Mouse (Mus musculus) heart, postnatal 0 days (tissue): ENCODE measurements around the gene Gpr176. TPM values are rescaled to one million over a fixed set of nuclear protein-coding genes. Genes with fewer than 3 reads are reported as not detected.

ENCODE experiments used
- ATAC-seq: fragments of 200-750 bp; cut with Nextera tagmentation; 2 replicates; pipeline ENCODE4 v1.8.0; 2017; ENCODE audit warnings: low read depth, moderate number of reproducible peaks, moderate library complexity; ENCODE audit not compliant: insufficient read depth
- DNase-seq: peaks from one replicate; pipeline ENCODE4 v3.0.0-alpha.2; 2016; ENCODE audit warnings: low spot score
- H3K27ac ChIP-seq: fragments of 300-500 bp; sonication (generic); 2 replicates; pipeline ENCODE4 v1.5.1; 2014; ENCODE audit warnings: low read depth, mild to moderate bottlenecking
- H3K27me3 ChIP-seq: fragments of 300-500 bp; sonication (generic); 2 replicates; pipeline ENCODE4 v1.6.1; 2014; ENCODE audit warnings: low read length, mixed read lengths; ENCODE audit not compliant: control insufficient read depth, insufficient read depth
- H3K36me3 ChIP-seq: fragments of 300-500 bp; sonication (generic); replicated peaks from 2 replicates; pipeline ENCODE4 v1.6.1; 2014; ENCODE audit warnings: low read length, mixed read lengths; ENCODE audit not compliant: control insufficient read depth, insufficient read depth
- H3K4me1 ChIP-seq: fragments of 300-500 bp; sonication (generic); 2 replicates; pipeline ENCODE4 v1.6.1; 2014; ENCODE audit warnings: antibody characterized with exemption; ENCODE audit not compliant: control insufficient read depth, insufficient read depth
- H3K4me2 ChIP-seq: fragments of 300-500 bp; sonication (generic); 2 replicates; pipeline ENCODE4 v1.6.1; 2014; ENCODE audit warnings: low read depth, mild to moderate bottlenecking, low read length, moderate library complexity
- H3K4me3 ChIP-seq: fragments of 300-500 bp; sonication (generic); 2 replicates; pipeline ENCODE4 v1.5.1; 2014; ENCODE audit warnings: low read depth, low read length
- H3K9ac ChIP-seq: fragments of 300-500 bp; sonication (generic); replicated peaks from 2 replicates; pipeline ENCODE4 v1.6.1; 2014; ENCODE audit warnings: low read depth, low read length, mixed read lengths
- H3K9me3 ChIP-seq: fragments of 300-500 bp; sonication (generic); replicated peaks from 2 replicates; pipeline ENCODE4 v1.6.1; 2016; ENCODE audit warnings: low read length; ENCODE audit not compliant: control insufficient read depth
- CTCF ChIP-seq: IDR thresholded peaks from 2 replicates; pipeline ENCODE4 v1.5.1; 2016; ENCODE audit warnings: antibody characterized with exemption, control low read depth, low read depth
- EP300 ChIP-seq: IDR thresholded peaks from 2 replicates; pipeline ENCODE4 v1.6.1; 2016; ENCODE audit warnings: antibody characterized with exemption, low read depth
- WGBS: fragments of 180-500 bp; shearing (Covaris S2); extraction: QIAGEN DNeasy Blood & Tissue Kit; methylation state at CpG from one replicate; pipeline ENCODE4 v1.1.7; 2014; 5-methylcytosine and 5-hydroxymethylcytosine counted together
- polyA plus RNA-seq: library from polyadenylated mRNA; unstranded; fragments of >200 nt; fragmentation: Nextera tagmentation; extraction: Ambion mirVana; gene quantifications from 2 replicates; pipeline ENCODE4 v1.2.1, GENCODE M21; 2015
- total RNA-seq: library from RNA; depleted of rRNA; stranded (reverse); fragments of >200 nt; gene quantifications from 2 replicates; pipeline ENCODE4 v1.2.3, GENCODE M21; 2014; ENCODE audit warnings: low replicate concordance; rRNA removed

Gene Gpr176
- total RNA-seq, result 0.27 and 1.2 TPM in 2 replicates
- polyA plus RNA-seq, result 0.31 and 0.40 TPM in 2 replicates

- DNase-seq (no peak), ATAC-seq (peak; percentile 33)
- peak within 1 kb of the TSS; percentile 40 for H3K9ac ChIP-seq
- H3K4me1 ChIP-seq, result peaks cover 17% of the 10 kb centered on the region
- H3K27me3 ChIP-seq, result peaks cover 45% of the 10 kb centered on the region
- peak within 1 kb of the TSS; percentile 51 for H3K4me3 ChIP-seq
- H3K36me3 ChIP-seq, result no peaks in the 10 kb centered on the region
- TF ChIP-seq CTCF (no peak), EP300 (no peak)
- no peak within 1 kb of the TSS; the same call in 1 of the 2 replicates for H3K27ac ChIP-seq
- 1% methylated on average over 51 of the region's 59 CpGs for WGBS
- no peaks in the 10 kb centered on the region for H3K9me3 ChIP-seq
- peak within 1 kb of the TSS; percentile 92 for H3K4me2 ChIP-seq
Measured at GRCm38 (mm10) chr2:118372901-118373571, at the start of gene Gpr176. Gene Gpr176 (minus strand): TSS chr2:118373419.

DNA sequence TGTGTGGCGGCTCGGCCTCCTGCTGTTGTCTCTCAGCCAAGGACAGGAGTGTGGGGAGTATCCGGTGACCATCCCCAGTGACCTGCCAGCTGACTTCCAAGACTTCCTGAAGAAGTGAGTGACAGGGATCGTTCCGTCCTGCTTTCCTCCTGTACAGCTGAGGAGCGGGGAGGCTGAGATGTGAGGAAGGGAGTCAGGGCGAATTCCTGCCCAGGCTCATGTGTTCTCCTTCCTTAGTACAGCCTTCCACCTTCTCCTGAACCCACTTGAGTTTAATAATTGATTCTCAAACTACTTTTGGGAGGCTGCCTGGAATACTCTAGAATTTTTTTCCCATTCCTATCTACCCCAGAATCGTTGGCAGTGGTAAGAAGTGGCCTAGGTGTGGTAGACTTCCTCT lies 49.2 kb upstream of the Gpr176 start:
- Histone ChIP-seq H3K4me3 (no peak overlapping the region), H3K4me2 (no peak overlapping the region), H3K27me3 (no peaks in the 10 kb centered on the region), H3K36me3 (peaks cover 51% of the 10 kb centered on the region), H3K9ac (no peak overlapping the region), H3K27ac (peak overlapping the region; percentile 51), H3K9me3 (no peaks in the 10 kb centered on the region), H3K4me1 (no peaks in the 10 kb centered on the region)
- WGBS, result 68% methylated on average over 8 of the region's 8 CpGs
- TF ChIP-seq EP300 (peak; percentile 62), CTCF (no peak)
- peak; percentile 62 for ATAC-seq
- no peak for DNase-seq

GRCm38 (mm10) chr2:118421951-118422350 lies 48.7 kb upstream of the Gpr176 start:
- TF ChIP-seq EP300 (no peak), CTCF (no peak)
- Histone ChIP-seq H3K9ac (no peak overlapping the region), H3K4me1 (no peaks in the 10 kb centered on the region), H3K27me3 (no peaks in the 10 kb centered on the region), H3K27ac (no peak overlapping the region), H3K9me3 (no peaks in the 10 kb centered on the region), H3K36me3 (peaks cover 50% of the 10 kb centered on the region), H3K4me2 (no peak overlapping the region), H3K4me3 (no peak overlapping the region)
- WGBS, result 81% methylated on average over 15 of the region's 15 CpGs
- no peak for DNase-seq
- 0 out of 2 replicates have a peak, but pooled peaks have one; percentile 14 for ATAC-seq

GRCm38 (mm10) chr2:118418076-118418475 lies 44.9 kb upstream of the Gpr176 start:
- ATAC-seq, result no peak
- H3K27ac ChIP-seq, result no peak overlapping the region
- peaks cover 61% of the 10 kb centered on the region for H3K36me3 ChIP-seq
- no peaks in the 10 kb centered on the region for H3K4me1 ChIP-seq
- H3K4me3 ChIP-seq, result no peak overlapping the region
- no peak for DNase-seq
- no peak overlapping the region for H3K9ac ChIP-seq
- no peak for TF ChIP-seq EP300
- no peak for TF ChIP-seq CTCF
- H3K9me3 ChIP-seq, result no peaks in the 10 kb centered on the region
- H3K4me2 ChIP-seq, result no peak overlapping the region
- 74% methylated on average over 4 of the region's 4 CpGs for WGBS
- H3K27me3 ChIP-seq, result no peaks in the 10 kb centered on the region

DNA sequence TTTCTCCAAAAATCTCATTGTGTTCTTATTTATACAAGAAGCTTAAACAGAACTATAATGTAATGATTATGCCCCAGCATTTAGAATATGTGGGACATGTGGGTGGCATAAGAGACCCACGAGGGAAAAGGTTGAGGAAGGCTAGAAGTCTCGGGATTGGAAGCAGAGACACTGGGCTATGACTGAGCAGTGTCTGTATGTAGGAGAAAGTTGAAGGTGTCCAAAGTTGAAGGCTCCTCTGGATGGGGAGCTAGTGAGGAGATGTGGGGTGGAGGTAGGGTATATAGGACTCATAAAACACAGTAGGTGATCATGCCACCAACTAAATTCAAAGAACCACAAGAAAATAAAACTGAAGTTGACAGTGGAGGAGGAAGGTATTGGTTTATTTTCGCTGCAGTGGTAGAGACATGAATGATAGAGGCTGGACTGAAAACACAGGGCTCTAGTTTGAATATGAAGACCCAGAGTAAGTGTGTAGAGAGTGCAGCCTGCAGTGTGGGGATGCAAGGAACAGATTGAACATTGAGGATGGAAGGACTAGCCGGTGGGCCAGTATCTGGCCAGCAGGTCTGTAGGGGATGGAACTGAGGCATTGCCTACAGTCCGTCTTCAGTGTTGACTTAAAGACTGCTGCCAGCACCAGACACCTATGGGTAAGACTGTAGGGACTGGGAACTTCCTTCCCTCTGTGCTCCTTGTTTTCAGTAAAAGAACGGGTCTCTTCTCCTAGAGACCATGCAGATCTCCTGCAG lies 42.6 kb upstream of the Gpr176 start:
- no peak for TF ChIP-seq CTCF
- no peak for TF ChIP-seq EP300
- Histone ChIP-seq H3K27me3 (no peaks in the 10 kb centered on the region), H3K9ac (no peak overlapping the region), H3K36me3 (peaks cover 64% of the 10 kb centered on the region), H3K4me1 (no peaks in the 10 kb centered on the region), H3K4me2 (no peak overlapping the region), H3K27ac (no peak overlapping the region), H3K9me3 (no peaks in the 10 kb centered on the region), H3K4me3 (no peak overlapping the region)
- WGBS, result 91% methylated on average over 6 of the region's 6 CpGs
- DNase-seq (no peak), ATAC-seq (no peak)
